Mouse (Mus musculus) layer of hippocampus, adult 2 months (tissue): Measurements from ENCODE around the gene Crabp1. TPM values are rescaled to one million over a fixed set of nuclear protein-coding genes. Genes with fewer than 3 reads are reported as not detected.

Experiments
- DNase-seq, 2 experiments: peaks; one replicate each; pipeline ENCODE4 v3.0.0; 2022; ENCODE audit warnings: low spot score in 2 of 2
- H3K27ac ChIP-seq: fragments of 200-600 bp; 2 replicates; pipeline ENCODE4 v1.8.1; 2022
- H3K4me3 ChIP-seq: fragments of 200-600 bp; 2 replicates; pipeline ENCODE4 v1.8.1; 2022; ENCODE audit warnings: mild to moderate bottlenecking
- CTCF ChIP-seq: fragments of 200-600 bp; conservative IDR thresholded peaks from 2 replicates; pipeline ENCODE4 v1.8.1; 2022; ENCODE audit warnings: antibody characterized with exemption, mild to moderate bottlenecking, moderate library complexity
- total RNA-seq, 2 experiments: library from RNA; stranded (reverse); gene quantifications; 2 replicates each; pipeline ENCODE4 v1.2.3; 2021

Crabp1 gene
- total RNA-seq, 2 experiments from 2014 or later = 0.93 TPM; not detected in 1

- TF ChIP-seq CTCF = no peak
- H3K4me3 ChIP-seq = no peak overlapping the region
- no peak for DNase-seq
- no peak overlapping the region for H3K27ac ChIP-seq
These were observed 21.5 kb downstream of the Crabp1 start for GRCm38 (mm10) chr9:54786083-54786482.

- H3K4me3 ChIP-seq = no peak overlapping the region
- no peak overlapping the region for H3K27ac ChIP-seq
- DNase-seq = no peak
- no peak for TF ChIP-seq CTCF
These were observed 23.2 kb downstream of the Crabp1 start for GRCm38 (mm10) chr9:54787760-54788159.

DNA sequence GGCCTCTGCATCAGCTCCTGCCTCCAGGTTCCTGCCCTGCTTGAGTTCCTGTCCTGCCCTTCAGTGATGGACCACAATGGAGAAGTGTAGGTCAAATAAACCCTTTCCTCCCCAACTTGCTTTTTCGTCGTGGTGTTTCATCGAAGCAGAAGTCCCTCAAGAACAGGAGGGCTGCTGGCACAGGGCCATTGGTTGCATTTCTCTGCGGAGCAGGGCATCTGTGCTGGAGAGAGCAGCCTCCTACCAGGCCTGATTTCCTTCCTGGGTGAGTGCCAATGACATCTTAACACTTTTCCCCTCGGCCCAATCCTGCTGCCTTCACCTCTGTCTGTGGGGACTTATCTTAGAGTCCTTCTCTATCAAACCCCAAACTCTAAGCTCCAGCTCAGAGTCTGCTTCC is 25.7 kb downstream of the Crabp1 start:
- DNase-seq = no peak
- Histone ChIP-seq H3K27ac (no peak overlapping the region), H3K4me3 (no peak overlapping the region)
- TF ChIP-seq CTCF = no peak

DNA sequence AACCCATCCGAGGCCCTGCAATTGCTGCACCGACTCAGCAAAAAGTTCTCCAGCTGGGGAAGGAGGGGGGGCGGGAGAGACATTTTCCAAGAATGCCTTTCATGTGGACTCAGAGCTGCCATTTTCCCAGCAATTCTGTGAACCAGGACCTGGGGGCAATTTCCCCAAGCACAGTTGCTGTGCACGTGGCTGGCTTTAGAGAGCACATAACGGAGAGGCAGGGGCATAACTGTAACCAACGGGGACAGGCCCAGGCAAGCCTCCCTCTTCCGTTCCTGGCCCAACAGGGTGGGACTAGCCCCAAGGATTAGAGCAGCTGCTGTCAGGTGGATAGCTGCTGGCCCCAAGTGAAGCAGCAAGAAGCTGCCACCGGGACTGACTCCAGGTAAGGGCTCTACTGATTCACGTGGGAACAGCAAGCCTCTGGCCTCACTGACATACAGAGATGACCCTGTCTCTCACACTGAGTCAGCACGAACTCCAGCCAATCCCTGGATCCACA is 37.0 kb downstream of the Crabp1 start:
- H3K27ac ChIP-seq = no peak overlapping the region
- no peak for DNase-seq
- no peak for TF ChIP-seq CTCF
- H3K4me3 ChIP-seq = no peak overlapping the region

- no peak for TF ChIP-seq CTCF
- Histone ChIP-seq H3K4me3 (no peak overlapping the region), H3K27ac (no peak overlapping the region)
- DNase-seq = no peak
These were observed 38.5 kb downstream of the Crabp1 start for GRCm38 (mm10) chr9:54802749-54803679.

- H3K4me3 ChIP-seq = no peak overlapping the region
- no peak for TF ChIP-seq CTCF
- H3K27ac ChIP-seq = no peak overlapping the region
- DNase-seq = no peak
These were observed 39.8 kb downstream of the Crabp1 start for GRCm38 (mm10) chr9:54804351-54804750.

DNA sequence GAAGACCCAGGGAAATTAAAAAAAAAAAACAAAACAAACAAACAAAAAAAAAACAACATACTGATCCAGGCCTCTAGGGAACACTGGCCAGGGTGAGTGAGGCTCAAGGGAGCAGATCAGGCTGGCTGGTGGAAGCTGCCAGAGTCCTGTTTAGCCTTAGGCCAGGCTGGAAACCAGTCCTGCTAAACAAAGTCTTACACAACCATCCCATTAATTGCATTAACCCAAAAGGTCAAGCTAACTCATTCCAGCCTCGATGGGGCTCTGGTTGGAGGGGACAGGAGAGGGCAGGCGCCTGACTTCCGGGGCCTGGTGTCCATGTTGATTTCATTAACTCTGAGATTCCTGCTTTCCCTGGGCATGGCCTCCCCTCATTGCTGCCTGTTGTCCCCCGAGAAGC is 43.2 kb downstream of the Crabp1 start:
- Histone ChIP-seq H3K4me3 (no peak overlapping the region), H3K27ac (no peak overlapping the region)
- no peak for TF ChIP-seq CTCF
- DNase-seq = no peak

GRCm38 (mm10) chr9:54809953-54810352 is 45.4 kb downstream of the Crabp1 start:
- DNase-seq = no peak
- no peak for TF ChIP-seq CTCF
- Histone ChIP-seq H3K27ac (no peak overlapping the region), H3K4me3 (no peak overlapping the region)

- no peak overlapping the region for H3K4me3 ChIP-seq
- no peak for TF ChIP-seq CTCF
- peak in 1 of 2 experiments; percentile 17 for DNase-seq
- H3K27ac ChIP-seq = no peak overlapping the region
These were observed 52.1 kb downstream of the Crabp1 start for GRCm38 (mm10) chr9:54816508-54817201.

GRCm38 (mm10) chr9:54821442-54822100 is 57.0 kb downstream of the Crabp1 start:
- DNase-seq = peak; percentile 53 to 62
- TF ChIP-seq CTCF = peak; percentile 93
- H3K27ac ChIP-seq = no peak overlapping the region

More at GRCm38 (mm10) chr9:54821442-54822100, 57.0 kb downstream of the Crabp1 start:
- H3K4me3 ChIP-seq = no peak overlapping the region

Other genes with a start within 250 kb of the Crabp1 start
- gene Sh2d7, start 225.8 kb upstream of the Crabp1 start, total RNA-seq = not detected
- 10 to 100 TPM; 18.7 to 19.6 TPM for gene Cib2, start 204.5 kb upstream of the Crabp1 start, total RNA-seq
- 100 to 1,000 TPM; 159 to 179 TPM for gene Idh3a, start 178.4 kb upstream of the Crabp1 start, total RNA-seq
- 100 to 1,000 TPM; 106 to 111 TPM for gene Acsbg1, start 102.9 kb upstream of the Crabp1 start, total RNA-seq
- gene Dnaja4, start 65.9 kb upstream of the Crabp1 start, total RNA-seq = 10 to 100 TPM; 44.9 to 48.0 TPM
- 10 to 100 TPM; 60.2 to 63.6 TPM for gene Wdr61, start 30.2 kb upstream of the Crabp1 start, total RNA-seq
- gene Ireb2, start 99.0 kb downstream of the Crabp1 start, total RNA-seq = 10 to 100 TPM; 51.7 to 53.4 TPM
- 1 to 10 TPM; 3.0 to 3.1 TPM for gene Hykk, start 152.5 kb downstream of the Crabp1 start, total RNA-seq
- gene Psma4, start 186.0 kb downstream of the Crabp1 start, total RNA-seq = 100 to 1,000 TPM; 127 to 136 TPM
- gene AY074887, start 186.2 kb downstream of the Crabp1 start, total RNA-seq = not detected
- gene Chrna5, start 216.1 kb downstream of the Crabp1 start, total RNA-seq = 1 to 10 TPM; 7.4 to 7.8 TPM